Mouse (Mus musculus): ENCODE measurements around the gene Zfp710. TPM values are rescaled to one million over a fixed set of nuclear protein-coding genes. Genes with fewer than 3 reads are reported as not detected.

Zfp710 gene
- total RNA-seq, 2 experiments from 2014 or later, result 18.7 to 26.9 TPM

GRCm38 (mm10) chr7:80076961-80077716, 52.5 kb downstream of the Zfp710 start:
- DNase-seq, result no peak

DNA sequence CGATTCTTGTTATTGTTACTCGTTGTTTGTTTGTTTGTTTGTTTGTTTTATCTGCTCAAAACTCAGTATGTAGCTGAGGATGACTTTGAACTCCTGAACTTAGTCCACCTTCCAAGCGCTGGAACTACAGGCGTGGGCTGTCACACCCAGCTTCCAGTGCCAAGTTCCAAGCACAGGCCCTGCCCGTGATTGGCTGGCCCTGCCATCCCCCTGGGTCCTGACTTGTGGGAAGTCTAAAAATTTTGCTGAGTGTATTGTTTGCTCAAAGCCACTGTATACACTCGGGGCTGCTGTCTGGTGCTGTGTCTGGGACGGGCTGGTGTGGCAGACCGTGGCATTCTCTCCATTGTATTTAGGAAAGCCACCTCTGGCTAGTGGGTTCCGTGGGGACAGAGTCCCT, 53.2 kb downstream of the Zfp710 start:
- DNase-seq, result peak; percentile 52

DNA sequence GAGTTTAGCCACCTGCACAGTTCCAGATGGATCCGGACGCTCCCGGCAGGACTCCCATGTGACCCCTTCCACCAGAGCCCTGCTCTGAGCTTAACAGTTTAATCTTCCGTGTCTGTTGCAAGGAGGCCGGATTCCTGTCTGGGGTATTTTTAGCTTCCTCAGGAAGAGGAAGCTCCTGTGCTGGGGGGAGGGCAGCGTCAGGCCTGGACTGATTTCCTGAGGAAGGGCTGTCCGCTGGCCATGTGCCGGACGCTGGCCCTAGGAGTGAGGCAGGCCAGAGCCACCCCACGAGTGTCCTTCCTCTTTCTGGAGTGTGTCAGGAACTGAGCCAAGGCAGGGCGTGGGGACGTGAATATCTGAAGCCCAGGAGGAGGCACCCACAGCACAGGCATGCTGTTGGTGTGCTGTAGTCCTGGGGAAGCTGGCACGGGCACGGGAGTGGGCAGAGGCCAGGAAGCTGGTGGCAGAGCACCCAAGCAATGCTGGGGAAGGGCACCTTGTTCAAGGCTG, 54.2 kb downstream of the Zfp710 start:
- DNase-seq, result peak; percentile 83

- no peak for DNase-seq
These were observed 57.3 kb downstream of the Zfp710 start for GRCm38 (mm10) chr7:80081586-80082554.

DNA sequence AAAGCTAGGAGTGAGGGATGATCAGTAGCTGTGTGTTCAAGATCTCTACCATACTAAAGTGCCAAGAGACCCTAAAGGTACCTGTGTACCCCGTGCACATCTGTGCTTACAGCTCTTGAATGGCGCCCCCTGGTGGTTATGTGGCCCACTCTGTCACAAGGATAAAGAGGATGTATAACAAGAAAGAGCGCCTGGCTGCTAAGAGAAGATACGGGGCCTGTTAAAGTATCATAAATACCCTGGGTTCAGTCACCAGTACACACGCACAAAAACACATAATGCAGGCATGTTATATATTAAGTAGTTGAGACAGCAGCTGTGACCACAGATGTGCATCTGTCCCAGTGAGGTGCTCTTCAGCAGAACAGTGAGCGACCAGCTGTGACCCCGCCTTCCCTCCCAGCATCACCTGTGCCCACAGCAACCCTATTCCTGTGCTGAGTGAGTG, 59.9 kb downstream of the Zfp710 start:
- peak; percentile 82 for DNase-seq

DNA sequence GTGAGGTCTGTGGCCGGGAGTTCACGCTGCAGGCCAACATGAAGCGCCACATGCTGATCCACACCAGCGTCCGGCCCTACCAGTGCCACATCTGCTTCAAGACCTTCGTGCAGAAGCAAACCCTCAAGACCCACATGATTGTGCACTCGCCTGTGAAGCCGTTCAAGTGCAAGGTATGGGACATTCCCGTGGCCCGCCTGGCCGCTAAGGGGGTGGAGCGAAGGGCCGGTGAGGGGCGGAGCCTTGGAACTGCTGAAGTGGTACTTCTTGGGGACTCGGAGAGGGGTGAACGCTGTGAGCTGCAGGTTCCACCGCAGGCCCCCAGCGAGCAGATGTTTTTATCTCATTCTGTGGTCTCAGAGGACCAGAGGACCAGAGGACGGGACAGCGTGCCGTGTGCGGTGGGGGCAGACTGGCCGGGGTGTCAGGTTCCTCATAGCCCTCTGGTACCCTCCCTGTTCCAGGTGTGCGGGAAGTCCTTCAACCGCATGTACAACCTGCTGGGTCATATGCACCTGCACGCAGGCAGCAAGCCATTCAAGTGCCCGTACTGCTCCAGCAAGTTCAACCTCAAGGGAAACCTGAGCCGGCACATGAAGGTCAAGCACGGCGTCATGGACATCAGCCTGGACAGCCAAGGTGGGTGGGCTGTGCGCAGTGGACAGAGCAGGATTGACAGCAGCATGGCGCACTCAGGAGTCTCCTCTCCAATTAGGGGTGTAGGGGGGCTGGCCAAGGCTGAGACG, 61.5 kb downstream of the Zfp710 start:
- no peak for DNase-seq

DNA sequence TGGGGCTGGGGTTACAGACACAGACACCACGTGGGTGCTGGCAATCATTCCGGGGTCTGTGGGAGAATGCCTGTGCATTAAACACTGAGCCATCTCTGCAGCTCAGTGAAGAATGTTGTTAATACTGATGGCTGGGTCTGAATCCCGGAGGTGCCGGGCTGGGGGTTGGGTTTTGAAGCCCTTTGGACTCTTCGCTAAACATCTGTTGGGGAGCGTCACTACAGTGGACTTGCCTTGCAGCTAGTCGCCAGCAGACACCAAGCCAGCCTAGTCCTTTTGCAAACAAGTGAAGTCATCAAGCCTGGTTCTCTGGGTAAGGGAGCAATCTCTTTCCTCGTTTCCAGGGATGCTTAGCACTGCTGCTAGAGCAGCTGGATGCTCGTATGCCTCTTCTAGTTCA, 63.6 kb downstream of the Zfp710 start:
- DNase-seq, result no peak

DNA sequence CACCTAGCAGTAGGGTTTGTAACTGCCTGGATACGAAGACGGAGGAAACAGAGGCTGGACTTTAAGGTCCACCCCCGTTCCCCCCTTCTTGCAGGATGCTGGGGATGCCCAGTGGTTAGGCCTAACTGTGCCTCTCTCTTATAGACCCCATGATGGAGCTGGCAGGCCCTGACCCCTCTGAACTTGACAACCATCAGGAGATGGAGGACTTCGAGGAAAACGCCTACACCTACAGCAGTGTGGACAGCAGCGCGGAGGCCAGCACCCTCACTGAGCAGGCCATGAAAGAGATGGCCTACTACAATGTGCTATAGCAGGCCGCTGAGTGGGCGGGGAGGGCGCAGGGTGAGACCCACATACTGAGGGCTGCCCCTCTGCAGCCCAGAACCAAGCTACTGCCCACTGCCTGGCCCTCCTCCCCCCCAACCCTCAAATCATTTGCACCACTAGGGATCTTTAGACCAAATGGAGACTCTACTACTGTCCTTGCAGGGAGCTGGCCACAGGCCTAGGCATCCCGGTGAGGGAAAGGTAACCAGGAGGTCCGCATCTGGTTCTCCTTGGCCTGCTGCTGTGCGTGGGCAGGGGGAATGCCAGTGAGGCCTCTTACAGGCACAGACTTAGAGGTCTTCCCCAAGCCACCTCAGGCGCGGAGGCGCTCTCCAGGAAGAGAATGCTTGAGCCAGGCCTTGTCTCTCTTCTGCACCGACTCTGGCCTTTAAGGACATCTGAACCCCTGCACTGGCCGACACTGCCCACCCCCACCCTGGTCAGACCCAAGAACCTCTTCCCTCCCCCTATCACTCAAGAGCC, 65.8 kb downstream of the Zfp710 start:
- DNase-seq, result no peak

- DNase-seq, result no peak
These were observed 66.6 kb downstream of the Zfp710 start for GRCm38 (mm10) chr7:80091004-80091865.

DNA sequence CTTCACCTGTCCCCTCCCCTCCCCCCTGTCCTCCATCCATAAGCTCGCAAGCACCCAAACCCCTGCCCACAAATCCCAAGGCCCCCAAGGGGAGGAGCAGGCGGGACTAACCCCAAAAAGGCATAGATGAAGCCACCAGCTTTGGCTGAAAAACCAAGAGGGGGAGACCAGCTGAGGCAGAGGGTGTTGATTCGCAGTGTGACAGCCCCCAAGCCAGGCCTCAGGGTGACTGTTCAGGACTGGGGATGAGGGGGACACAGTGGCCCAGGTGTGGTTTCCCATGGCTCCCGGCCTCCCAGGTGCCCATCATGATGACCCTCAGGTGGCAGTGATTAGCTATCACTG, 67.2 kb downstream of the Zfp710 start:
- no peak for DNase-seq

DNA sequence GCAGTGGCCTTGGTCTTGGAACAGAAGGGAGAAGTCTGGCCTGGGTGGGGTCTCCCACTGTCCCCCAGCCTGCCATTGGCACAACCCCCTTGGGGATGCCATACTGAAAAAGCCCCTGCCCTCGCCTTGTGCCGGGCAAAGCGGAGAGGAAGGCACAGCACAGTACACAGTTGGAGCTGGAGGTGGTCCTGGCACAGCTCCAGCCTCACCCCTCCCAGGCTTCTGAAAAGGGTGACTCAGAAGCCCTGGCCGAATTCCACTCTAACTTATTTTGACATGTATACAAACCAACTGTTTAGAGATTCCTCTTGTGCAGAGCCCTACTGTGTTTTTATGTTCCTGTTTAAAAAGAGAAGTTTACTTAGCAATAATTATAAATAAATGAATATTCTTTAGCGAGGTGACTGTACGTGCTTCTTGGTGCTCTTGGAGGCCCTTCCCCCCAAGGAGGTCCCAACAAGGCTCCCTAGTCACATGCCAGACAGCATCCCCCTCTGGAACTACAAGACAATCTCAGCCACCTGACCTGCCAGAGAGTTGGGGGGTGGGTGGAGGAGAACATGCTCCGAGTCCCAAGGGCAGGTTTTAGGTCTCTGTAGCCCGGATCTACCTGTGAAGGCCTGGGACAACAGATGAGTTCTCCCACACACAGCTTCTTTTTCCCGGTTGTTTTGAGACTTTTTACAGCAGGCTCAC, 67.9 kb downstream of the Zfp710 start:
- DNase-seq, result peak; percentile 83

DNA sequence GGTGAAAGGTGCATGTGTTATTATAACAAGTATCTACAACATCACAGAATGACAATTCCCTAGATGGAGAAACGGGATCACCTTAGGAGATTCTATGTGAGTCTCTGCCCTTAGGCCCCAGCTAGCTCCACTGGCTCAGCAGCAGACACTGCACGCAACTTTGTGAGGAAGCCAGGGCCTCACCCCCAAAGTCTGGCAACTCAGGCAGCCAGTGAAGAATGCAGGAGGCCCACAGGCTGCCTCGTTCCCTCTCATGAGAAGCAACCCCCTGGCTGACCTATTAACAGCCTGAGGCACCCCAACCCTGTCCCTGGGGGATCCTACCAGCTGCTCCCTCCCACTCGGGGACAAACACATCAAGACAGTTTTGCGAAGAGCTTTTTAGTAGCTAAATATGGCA, 69.9 kb downstream of the Zfp710 start:
- no peak for DNase-seq

- no peak for DNase-seq
These were observed 71.1 kb downstream of the Zfp710 start for GRCm38 (mm10) chr7:80095598-80096309.

- no peak for DNase-seq
These were observed 73.9 kb downstream of the Zfp710 start for GRCm38 (mm10) chr7:80098389-80098976.

DNA sequence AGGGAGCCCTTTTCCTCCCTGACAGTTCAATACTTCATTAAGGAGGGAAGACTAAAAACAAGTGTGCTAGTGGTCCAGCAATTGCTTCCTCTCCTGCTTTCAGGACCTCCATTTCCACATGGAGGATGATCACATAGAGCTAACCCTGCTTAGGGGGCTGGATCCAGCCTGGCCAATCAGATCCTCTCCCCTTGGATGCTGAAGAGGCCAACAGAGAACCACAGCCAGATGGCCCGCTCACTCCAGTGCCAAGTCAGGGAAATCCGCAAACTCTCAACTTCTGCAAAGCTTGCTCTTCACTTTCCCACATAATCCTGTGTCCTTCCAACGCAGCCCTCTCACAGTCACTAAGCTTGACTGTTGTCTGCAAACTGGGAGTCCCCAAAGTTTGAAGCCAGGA, 78.7 kb downstream of the Zfp710 start:
- DNase-seq, result no peak

GRCm38 (mm10) chr7:80105637-80106390, 81.2 kb downstream of the Zfp710 start:
- no peak for DNase-seq

GRCm38 (mm10) chr7:80106441-80106840, 81.8 kb downstream of the Zfp710 start:
- DNase-seq, result no peak
